Mouse (Mus musculus) Patski (cell line): ENCODE measurements around the gene S100a16. TPM values are rescaled to one million over a fixed set of nuclear protein-coding genes. Genes with fewer than 3 reads are reported as not detected.
A peak's percentile ranks its signal among the peaks of the same experiment; 100 is the strongest.

ENCODE experiments used
- ATAC-seq: fragments of 100-300 bp; one replicate; pipeline ENCODE4 v1.8.0; 2021
- CTCF ChIA-PET: fragments of 350-600 bp; sonication (Branson Sonifier 250); formaldehyde crosslinking; loops from one replicate; lab custom pipeline; 2022; ENCODE audit warnings: inconsistent platforms; lab: Charles Lee
- POLR2A ChIA-PET: fragments of 350-600 bp; sonication (Branson Sonifier 250); formaldehyde crosslinking; loops from one replicate; lab custom pipeline; 2022; ENCODE audit warnings: antibody characterized with exemption, inconsistent platforms; lab: Charles Lee
- DNase-seq: peaks from one replicate; pipeline ENCODE4 v3.0.0-alpha.2; 2011; ENCODE audit warnings: low read depth, low spot score
- H3K27me3 ChIP-seq: fragments of 371-371 bp; one replicate; pipeline ENCODE4 v1.5.1; 2021
- CTCF ChIP-seq: fragments of 100-300 bp; IDR thresholded peaks from one replicate; pipeline ENCODE4 v1.5.1; 2021
- in situ Hi-C: fragments of 300-500 bp; cut with MboI; formaldehyde crosslinking; loops from 3 replicates; pipeline ENCODE4 v1.11.1; 2018; ENCODE audit warnings: low pct_unique_long_range_greater_than_20kb, mixed read lengths
- polyA plus RNA-seq: library from polyadenylated mRNA; unstranded; gene quantifications from one replicate; pipeline ENCODE4 v1.2.3, GENCODE M21; 2021

Gene S100a16
- polyA plus RNA-seq, 1 experiment from 2014 or later: 164 TPM

DNA sequence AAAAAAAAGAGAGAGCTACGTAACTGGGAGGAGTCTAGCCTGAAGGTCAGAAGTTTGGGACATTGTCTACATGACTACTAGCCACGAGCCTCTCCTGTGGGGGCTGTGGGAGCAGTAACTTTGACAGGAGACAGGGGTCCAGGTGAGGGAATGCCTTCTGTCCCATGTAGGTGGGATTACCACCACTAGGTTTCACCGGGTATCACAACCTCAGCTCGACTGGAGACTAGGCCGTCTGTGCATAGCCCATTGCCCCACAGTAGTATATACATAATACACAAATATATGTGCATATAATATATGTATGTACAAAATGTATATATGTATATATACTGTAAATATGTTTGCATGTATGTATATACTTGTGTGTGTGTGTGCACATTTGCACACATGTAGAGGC lies 44.1 kb downstream of the S100a16 start:
- H3K27me3 ChIP-seq: no peaks in the 10 kb centered on the region
- no peak for DNase-seq
- ATAC-seq: no peak
- POLR2A ChIA-PET: interaction anchor here (0.7 kb wide), 1 partner anchor 33 kb away, joined by 3 read pairs; no protein-coding TSS in a partner anchor
- no peak for TF ChIP-seq CTCF
- CTCF ChIA-PET: interaction anchor here (1.0 to 34.1 kb wide), 8 partner anchors 11 to 72 kb away, joined by 3 to 615 read pairs (median 7); partner anchors contain the start of genes Gm42674, S100a14, S100a16 and S100a4
- in situ Hi-C loops: loop anchor here (5.0 kb wide), 1 partner anchor 36 kb away; no protein-coding TSS in a partner anchor

DNA sequence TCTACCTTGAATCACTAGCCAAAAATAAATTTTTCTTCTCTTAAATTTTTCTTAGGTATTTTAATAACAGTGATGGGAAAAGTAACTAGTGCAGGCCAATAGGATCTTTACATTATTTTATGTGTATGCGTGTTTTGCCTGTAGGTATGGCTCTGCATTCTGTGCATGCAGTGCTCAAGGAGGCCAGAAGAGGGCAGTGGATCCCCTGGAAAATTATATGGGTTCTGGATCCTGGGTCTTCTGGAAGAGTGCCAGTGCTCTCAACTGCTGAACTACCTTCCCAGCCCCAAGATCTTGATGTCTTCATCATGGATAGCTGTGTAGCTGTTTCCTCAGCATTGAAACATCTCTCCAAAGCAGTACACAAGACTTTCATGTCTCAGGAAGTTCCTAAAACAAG lies 45.1 kb downstream of the S100a16 start:
- CTCF ChIA-PET: interaction anchor here (0.9 to 34.1 kb wide), 11 partner anchors 8 to 71 kb away, joined by 3 to 615 read pairs (median 7); partner anchors contain the start of genes Gm42674, S100a14, S100a16 and S100a4
- H3K27me3 ChIP-seq: no peaks in the 10 kb centered on the region
- TF ChIP-seq CTCF: no peak
- DNase-seq: no peak
- in situ Hi-C loops: loop anchor here (5.0 kb wide), 1 partner anchor 35 kb away; no protein-coding TSS in a partner anchor
- POLR2A ChIA-PET: no interaction called here
- ATAC-seq: no peak

DNA sequence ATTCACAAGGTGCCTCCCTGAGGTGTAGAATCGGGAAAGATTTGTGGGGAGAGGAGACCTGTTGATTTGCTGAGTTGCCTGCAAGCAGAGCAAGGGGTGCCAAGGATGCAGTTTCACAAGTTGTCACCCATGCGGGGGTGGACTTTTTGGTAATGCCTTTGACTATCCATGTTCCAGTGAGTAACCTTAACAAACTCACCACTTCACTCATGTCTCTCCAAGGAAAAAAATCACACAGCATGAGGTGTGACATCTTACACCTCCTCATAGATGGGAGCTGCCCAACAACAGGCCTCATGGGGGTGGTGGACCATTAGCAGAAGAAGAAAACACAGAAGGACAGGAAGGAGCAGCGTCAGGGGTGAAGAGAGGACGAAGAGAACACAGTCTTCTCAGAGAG lies 45.5 kb downstream of the S100a16 start:
- POLR2A ChIA-PET: interaction anchor here (0.7 to 1.5 kb wide), 2 partner anchors 58 to 74 kb away, joined by 3 to 6 read pairs; partner anchors contain the start of gene Chtop
- CTCF ChIA-PET: interaction anchor here (0.7 to 34.1 kb wide), 9 partner anchors 8 to 71 kb away, joined by 3 to 615 read pairs (median 7); partner anchors contain the start of genes Gm42674, S100a14, S100a4 and S100a5
- DNase-seq (no peak), ATAC-seq (no peak)
- in situ Hi-C loops: loop anchor here (5.0 kb wide), 1 partner anchor 35 kb away; no protein-coding TSS in a partner anchor
- H3K27me3 ChIP-seq: no peaks in the 10 kb centered on the region
- TF ChIP-seq CTCF: no peak

DNA sequence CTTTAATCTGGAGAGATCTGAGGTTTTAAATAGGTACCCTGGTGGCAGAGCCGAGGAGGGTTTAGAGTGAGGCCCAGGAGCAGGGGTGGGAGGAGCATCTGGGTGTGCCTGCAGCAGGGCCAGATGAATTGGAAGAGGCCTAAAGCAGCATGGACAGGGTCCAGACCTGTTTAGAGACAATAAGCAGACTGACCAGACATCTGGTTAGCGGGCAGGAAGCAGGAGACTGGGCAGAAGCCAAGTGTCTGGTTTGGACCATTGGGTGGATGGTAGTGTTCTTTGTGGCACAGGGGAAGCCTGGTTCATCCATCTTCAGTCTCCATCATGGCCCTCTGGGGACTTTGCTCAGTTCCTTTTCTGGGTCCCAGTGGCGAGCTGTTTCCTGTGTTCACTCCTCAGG lies 46.8 kb downstream of the S100a16 start:
- ChIA-PET POLR2A (interaction anchor here (1.0 to 1.5 kb wide), 3 partner anchors 35 to 75 kb away, joined by 3 to 6 read pairs (median 4); partner anchors contain the start of gene Chtop), CTCF (interaction anchor here (1.4 to 34.1 kb wide), 8 partner anchors 9 to 72 kb away, joined by 3 to 615 read pairs (median 6); partner anchors contain the start of genes Gm42674, S100a4, S100a5 and S100a6)
- ATAC-seq (no peak), DNase-seq (no peak)
- no peaks in the 10 kb centered on the region for H3K27me3 ChIP-seq
- TF ChIP-seq CTCF: no peak
- in situ Hi-C loops: loop anchor here (5.0 kb wide), 1 partner anchor 33 kb away; no protein-coding TSS in a partner anchor

DNA sequence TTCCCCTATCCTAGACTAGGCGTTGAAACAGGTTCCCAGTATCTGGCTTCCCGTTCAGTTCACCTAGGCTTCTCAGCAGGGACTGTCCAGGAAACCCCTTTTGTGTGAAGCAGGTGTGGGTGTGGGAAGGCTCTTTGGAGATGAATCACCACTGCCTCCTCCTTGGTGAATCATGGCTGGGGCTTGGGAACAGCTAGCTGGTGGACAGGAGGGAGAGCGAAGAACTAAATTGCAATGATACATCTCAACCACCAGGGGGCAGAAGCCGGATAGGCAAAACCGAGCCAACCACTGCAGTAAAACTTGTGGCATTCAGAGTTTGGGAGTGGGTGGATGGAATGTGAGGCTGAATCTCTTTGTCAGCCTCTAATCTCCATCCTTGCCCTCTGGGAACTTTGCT lies 48.5 kb downstream of the S100a16 start:
- no peak for TF ChIP-seq CTCF
- H3K27me3 ChIP-seq: no peaks in the 10 kb centered on the region
- DNase-seq (peak; percentile 97), ATAC-seq (peak; percentile 60)
- ChIA-PET CTCF (interaction anchor here (0.9 to 34.1 kb wide), 8 partner anchors 11 to 124 kb away, joined by 3 to 615 read pairs (median 8); partner anchors contain the start of genes Gm42674, S100a14, S100a4 and S100a5), POLR2A (interaction anchor here (0.6 to 4.0 kb wide), 6 partner anchors 13 to 48 kb away, joined by 3 to 86 read pairs (median 18); partner anchors contain the start of genes Gm42674, S100a16, S100a4 and S100a6)
- in situ Hi-C loops: loop anchor here (5.0 kb wide), 1 partner anchor 62 kb away; no protein-coding TSS in a partner anchor

DNA sequence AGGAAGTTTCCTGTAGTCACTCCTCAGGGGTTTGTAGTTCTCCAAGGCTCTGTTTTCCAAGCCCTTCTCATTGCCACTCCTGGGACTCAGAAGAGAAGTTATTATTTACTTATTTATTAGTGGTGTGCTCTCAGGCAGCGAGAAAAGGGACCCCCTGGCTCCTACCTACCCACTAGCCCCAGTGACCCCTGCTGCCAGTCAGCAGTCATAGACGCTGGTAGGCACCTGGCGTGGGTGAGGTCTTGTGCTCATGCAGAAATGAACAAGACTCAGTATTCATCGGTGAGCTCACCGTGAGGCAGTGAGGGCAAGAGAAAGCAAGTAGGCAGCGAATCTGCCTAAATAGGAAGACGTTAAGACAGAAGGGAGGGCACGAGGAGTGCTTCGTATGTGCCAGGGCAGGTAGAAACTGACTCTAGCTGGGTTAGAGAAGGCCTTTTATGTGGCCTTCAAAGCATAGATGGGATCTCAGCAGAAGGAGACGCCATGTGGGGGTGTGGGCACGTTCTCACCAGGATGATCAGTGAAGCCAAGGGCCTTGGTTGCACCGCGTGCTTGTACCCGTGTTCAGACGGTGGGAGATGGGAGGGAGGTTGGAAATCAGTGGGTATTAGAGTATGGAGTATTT lies 49.1 kb downstream of the S100a16 start:
- H3K27me3 ChIP-seq: no peaks in the 10 kb centered on the region

DNA sequence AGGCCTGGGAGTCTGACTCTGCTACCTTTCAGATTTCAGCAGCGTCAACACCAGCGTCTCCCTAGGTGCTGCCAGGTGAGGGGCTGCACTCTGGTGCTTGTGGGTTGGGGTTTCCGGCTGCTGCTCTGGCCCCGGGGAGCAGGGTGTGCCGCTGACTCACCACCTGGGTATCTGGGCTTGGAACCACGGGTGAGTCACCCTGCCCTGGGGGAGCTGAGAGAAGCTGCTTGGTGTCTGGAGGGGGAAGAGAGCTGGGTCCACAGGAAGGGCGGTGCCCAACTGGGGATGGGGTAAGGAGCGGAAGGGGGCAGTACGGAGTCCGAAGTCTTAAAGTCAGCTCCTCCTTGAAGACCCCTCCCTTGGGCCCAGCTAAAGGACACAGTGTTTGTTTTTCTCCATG lies 49.9 kb downstream of the S100a16 start:
- CTCF ChIA-PET: interaction anchor here (0.8 to 34.1 kb wide), 15 partner anchors 12 to 123 kb away, joined by 3 to 615 read pairs (median 5); partner anchors contain the start of genes Gm42674, S100a14, S100a4 and S100a5
- no peak for TF ChIP-seq CTCF
- ATAC-seq (peak; percentile 89), DNase-seq (peak; percentile 100)
- in situ Hi-C loops: loop anchor here (5.0 kb wide), 1 partner anchor 60 kb away; no protein-coding TSS in a partner anchor
- POLR2A ChIA-PET: interaction anchor here (0.6 to 4.0 kb wide), 11 partner anchors 12 to 79 kb away, joined by 3 to 86 read pairs (median 4); partner anchors contain the start of genes Gm42674, S100a16, S100a4 and S100a6
- H3K27me3 ChIP-seq: no peaks in the 10 kb centered on the region

More for the DNA sequence above, 49.1 kb downstream of the S100a16 start:
- DNase-seq: no peak
- in situ Hi-C loops: loop anchor here (5.0 kb wide), 1 partner anchor 61 kb away; no protein-coding TSS in a partner anchor
- CTCF ChIA-PET: interaction anchor here (0.8 to 34.1 kb wide), 12 partner anchors 11 to 124 kb away, joined by 3 to 615 read pairs (median 6); partner anchors contain the start of genes Gm42674, S100a14, S100a4 and S100a5
- ATAC-seq: no peak
- POLR2A ChIA-PET: interaction anchor here (0.6 to 4.0 kb wide), 8 partner anchors 13 to 78 kb away, joined by 3 to 86 read pairs (median 8); partner anchors contain the start of genes Gm42674, S100a16, S100a4 and S100a6
- TF ChIP-seq CTCF: no peak

DNA sequence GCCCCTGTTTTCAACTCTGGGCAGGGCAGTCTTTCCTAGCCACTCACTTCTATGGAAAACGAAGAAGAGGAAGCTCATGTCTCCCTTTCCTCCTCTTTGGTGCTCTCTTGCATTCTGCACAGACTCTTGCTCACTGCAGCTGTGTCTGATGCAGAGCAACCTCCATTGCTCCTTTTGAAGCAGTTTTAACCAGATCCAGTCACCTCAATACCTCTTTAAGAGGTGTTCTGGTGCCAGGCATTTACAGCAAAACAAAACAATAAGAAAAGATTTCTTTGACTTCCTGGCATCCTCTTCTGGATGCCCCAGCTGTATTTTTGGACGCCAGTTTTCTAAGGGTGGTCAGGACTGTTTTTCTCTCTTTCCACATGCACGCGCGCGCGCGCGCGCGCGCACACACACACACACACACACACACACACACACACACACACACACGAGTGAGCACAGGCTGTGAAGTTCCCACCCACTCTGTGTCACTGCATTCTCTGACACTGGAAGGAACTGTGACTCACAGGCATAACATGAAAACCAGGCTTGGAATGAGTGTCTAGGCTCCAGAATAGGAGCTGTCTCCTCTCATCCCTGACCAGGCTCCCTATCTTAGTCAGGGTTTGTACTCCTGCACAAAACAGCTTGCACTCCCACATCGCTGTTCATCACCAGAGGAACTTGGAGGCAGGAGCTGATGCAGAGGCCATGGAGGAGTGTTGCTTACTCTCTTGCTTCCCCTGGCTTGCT lies 50.5 kb downstream of the S100a16 start:
- DNase-seq: peak; percentile 98
- ATAC-seq: peak; percentile 75
- no peak for TF ChIP-seq CTCF
- in situ Hi-C loops: loop anchor here (5.0 kb wide), 1 partner anchor 60 kb away; no protein-coding TSS in a partner anchor
- H3K27me3 ChIP-seq: no peaks in the 10 kb centered on the region
- ChIA-PET POLR2A (interaction anchor here (0.6 to 4.0 kb wide), 12 partner anchors 11 to 78 kb away, joined by 3 to 86 read pairs (median 4); partner anchors contain the start of genes Gm42674, S100a16, S100a4 and S100a6), CTCF (interaction anchor here (0.7 to 34.1 kb wide), 16 partner anchors 16 to 122 kb away, joined by 3 to 615 read pairs (median 4); partner anchors contain the start of genes Gm42674, S100a14, S100a4 and S100a5)

DNA sequence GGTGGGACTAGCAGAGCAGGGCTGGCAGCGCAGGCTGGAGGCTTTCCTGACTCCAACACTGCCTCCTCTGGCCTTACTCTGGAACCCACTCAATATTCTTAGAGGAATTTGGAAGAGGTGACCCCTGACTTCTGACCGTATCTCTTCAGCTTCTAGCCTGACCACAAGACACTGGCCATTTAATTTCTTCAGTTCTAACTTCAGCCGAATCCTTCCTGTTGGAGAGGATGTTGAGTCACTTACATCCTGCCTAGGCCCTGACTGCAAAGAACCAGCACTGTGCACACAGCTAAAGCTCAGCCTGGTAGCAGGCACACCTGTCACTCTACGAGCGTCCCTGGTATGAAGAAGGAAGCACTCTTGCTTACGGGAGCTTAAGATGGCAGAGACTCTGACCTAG lies 52.3 kb downstream of the S100a16 start:
- no peak for DNase-seq

More for the DNA sequence above, 52.3 kb downstream of the S100a16 start:
- in situ Hi-C loops: loop anchor here (5.0 kb wide), 1 partner anchor 58 kb away; no protein-coding TSS in a partner anchor
- ChIA-PET POLR2A (interaction anchor here (1.2 kb wide), 1 partner anchor 26 kb away, joined by 4 read pairs; no protein-coding TSS in a partner anchor), CTCF (interaction anchor here (34.1 kb wide), 1 partner anchor 18 kb away, joined by 615 read pairs; the partner anchor contains the start of genes Gm42674, S100a4, S100a5 and S100a6)
- H3K27me3 ChIP-seq: no peaks in the 10 kb centered on the region
- ATAC-seq: no peak
- no peak for TF ChIP-seq CTCF
